Mouse (Mus musculus) limb, embryonic 10.5 days (tissue): ENCODE results near the gene Prkce. TPM values are rescaled to one million over a fixed set of nuclear protein-coding genes. Genes with fewer than 3 reads are reported as not detected.

Experiments
- DNase-seq: peaks from one replicate; pipeline ENCODE4 v3.0.0-alpha.2; 2017; ENCODE audit warnings: low spot score
- H3K27ac ChIP-seq: fragments of 300-500 bp; sonication (generic); 2 replicates; pipeline ENCODE4 v1.5.1; 2016; ENCODE audit warnings: mild to moderate bottlenecking
- H3K27me3 ChIP-seq: fragments of 300-500 bp; sonication (generic); 2 replicates; pipeline ENCODE4 v1.6.1; 2016; ENCODE audit warnings: low read depth, mild to moderate bottlenecking; ENCODE audit not compliant: poor library complexity, severe bottlenecking
- H3K36me3 ChIP-seq: fragments of 300-500 bp; sonication (generic); 2 replicates; pipeline ENCODE4 v1.6.1; 2016; ENCODE audit warnings: mild to moderate bottlenecking, moderate library complexity
- H3K4me1 ChIP-seq: fragments of 300-500 bp; sonication (generic); 2 replicates; pipeline ENCODE4 v1.6.1; 2016
- H3K4me3 ChIP-seq: fragments of 300-500 bp; sonication (generic); 2 replicates; pipeline ENCODE4 v1.5.1; 2016; ENCODE audit warnings: mild to moderate bottlenecking, moderate library complexity
- H3K9me3 ChIP-seq: fragments of 300-500 bp; sonication (generic); replicated peaks from 2 replicates; pipeline ENCODE4 v1.6.1; 2016; ENCODE audit warnings: mild to moderate bottlenecking
- WGBS: fragments of 180-500 bp; shearing (Covaris S2); methylation state at CpG from one replicate; pipeline ENCODE4 v1.1.7; 2016; 5-methylcytosine and 5-hydroxymethylcytosine counted together
- polyA plus RNA-seq: library from polyadenylated mRNA; unstranded; fragments of >200 nt; fragmentation: Nextera tagmentation; extraction: Ambion mirVana; gene quantifications from 2 replicates; pipeline ENCODE4 v1.2.1, GENCODE M21; 2016

The Prkce gene
- 4.3 and 4.9 TPM in 2 replicates for polyA plus RNA-seq

DNA sequence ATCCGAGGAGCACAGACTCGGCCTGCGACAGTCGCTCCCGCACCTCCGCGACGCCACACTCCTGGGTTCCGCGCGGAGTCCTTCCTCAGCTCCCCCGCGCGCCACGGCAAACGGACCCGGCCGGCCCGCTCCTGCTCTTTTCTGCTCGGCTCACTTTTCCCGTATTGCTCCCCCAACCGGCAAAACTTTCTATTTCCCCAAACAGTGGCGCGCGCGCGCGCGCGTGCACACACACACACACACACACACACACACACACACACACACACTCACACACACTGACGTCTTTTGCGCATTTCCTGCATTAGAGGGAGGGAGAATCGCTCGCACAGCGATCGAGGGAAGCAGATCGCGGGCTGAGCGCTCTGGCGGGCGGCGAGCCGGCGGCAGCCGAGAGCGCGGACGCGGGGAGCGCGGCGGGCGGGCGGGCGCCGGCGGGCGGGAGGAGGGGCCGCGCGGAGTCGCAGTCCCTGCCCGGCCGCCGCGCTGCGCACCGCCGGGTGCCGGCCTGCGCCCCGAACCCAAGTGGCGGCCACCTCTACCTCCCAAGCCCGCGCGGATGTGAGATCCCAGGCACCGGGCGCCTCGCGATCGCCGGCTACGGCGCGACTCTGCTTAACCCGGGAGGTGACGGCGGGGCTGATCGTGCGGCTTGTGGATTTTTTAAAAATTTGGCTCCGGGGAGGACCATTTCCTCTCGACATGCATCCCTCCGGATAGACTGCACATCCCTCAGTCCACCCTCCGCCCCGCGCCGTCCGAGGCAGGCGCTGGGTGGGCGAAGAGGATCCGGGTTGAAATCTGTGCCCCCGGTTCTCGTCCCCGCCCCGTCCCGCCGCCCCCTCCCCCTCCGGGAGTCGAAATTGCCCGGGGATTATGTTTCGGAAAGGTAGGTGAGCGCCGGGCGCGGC lies at the start of gene Prkce:
Prkce (plus strand) TSS at position 466 of the 911 bp plus-strand sequence.
- peak within 1 kb of the TSS; percentile 84 for H3K4me3 ChIP-seq
- peaks cover 11% of the 10 kb centered on the region; the same call in 1 of the 2 replicates for H3K27me3 ChIP-seq
- DNase-seq, result peak; percentile 93
- H3K27ac ChIP-seq, result peak within 1 kb of the TSS; percentile 96
- H3K9me3 ChIP-seq, result no peaks in the 10 kb centered on the region
- peaks cover 4% of the 10 kb centered on the region for H3K36me3 ChIP-seq
- WGBS, result under 1% methylated on average over 114 of the region's 115 CpGs
- peaks cover 45% of the 10 kb centered on the region for H3K4me1 ChIP-seq

DNA sequence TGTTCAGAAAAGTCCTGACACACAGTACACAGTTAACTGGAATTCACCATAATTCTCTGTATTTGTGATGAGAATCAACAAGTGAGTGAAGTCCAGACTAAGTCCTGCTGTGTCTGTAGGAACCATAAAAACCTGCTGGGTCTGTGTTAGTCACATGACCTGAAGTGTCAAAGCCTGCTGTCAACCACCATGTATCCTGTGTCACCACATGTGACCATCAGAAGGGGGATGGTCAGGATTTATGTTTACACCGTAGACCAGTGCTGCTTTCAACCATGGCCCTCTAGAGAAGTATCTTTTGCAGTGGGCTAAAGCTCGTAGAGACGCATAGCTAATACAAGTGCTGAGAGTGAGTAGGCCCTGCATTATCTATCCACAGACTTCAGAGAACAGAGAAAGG lies 44.4 kb upstream of the Prkce start:
- DNase-seq, result no peak
- WGBS, result 89% methylated on average over 3 of the region's 3 CpGs
- peaks cover 85% of the 10 kb centered on the region for H3K36me3 ChIP-seq
- H3K9me3 ChIP-seq, result no peaks in the 10 kb centered on the region
- no peak overlapping the region for H3K27ac ChIP-seq
- no peak overlapping the region for H3K4me3 ChIP-seq
- H3K27me3 ChIP-seq, result no peaks in the 10 kb centered on the region
- no peaks in the 10 kb centered on the region for H3K4me1 ChIP-seq

DNA sequence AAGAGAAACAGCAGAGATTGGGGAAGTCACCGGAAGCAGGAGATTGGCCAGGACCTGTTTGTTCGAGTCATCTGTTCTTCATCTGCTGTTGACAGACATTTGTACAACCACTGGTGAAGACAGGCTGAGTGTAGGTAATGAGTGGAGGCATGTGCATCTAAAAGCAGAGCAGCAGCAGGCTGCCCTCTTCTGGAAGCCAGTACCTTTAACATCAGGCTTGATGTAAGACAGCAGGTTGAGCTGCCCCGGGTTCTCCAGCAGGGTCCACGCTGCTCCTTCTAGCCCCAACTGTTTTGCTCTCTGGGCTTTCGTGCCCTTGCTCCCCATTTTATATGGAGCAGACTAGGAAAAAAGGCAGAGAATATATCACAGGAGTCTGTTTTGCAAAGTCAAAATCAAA lies 41.7 kb upstream of the Prkce start:
- no peaks in the 10 kb centered on the region for H3K4me1 ChIP-seq
- H3K27me3 ChIP-seq, result no peaks in the 10 kb centered on the region
- DNase-seq, result no peak
- peaks cover 91% of the 10 kb centered on the region for H3K36me3 ChIP-seq
- H3K4me3 ChIP-seq, result no peak overlapping the region
- no peak overlapping the region for H3K27ac ChIP-seq
- WGBS, result 83% methylated on average over 5 of the region's 5 CpGs
- H3K9me3 ChIP-seq, result no peaks in the 10 kb centered on the region

DNA sequence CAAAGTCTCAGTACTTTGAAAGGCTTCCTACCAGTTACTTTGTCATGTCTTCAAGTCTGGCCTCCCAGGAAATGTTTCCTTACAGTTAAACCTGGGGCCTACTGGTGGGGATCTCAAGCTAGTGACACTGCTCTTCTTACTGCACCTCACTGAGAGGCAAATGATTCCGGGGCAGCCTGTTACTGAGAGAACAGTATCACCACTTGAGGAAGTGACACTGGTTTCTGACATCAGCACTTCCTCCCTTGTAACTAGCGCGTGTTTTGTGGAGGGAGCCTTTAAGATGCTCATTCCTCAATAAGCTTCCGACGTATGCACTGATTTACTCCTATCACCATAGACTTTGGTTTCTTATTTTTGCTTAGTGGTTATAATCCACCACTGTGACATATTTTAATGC lies 39.4 kb upstream of the Prkce start:
- Histone ChIP-seq H3K36me3 (peaks cover 89% of the 10 kb centered on the region), H3K4me1 (no peaks in the 10 kb centered on the region), H3K27ac (no peak overlapping the region), H3K4me3 (no peak overlapping the region), H3K27me3 (no peaks in the 10 kb centered on the region), H3K9me3 (no peaks in the 10 kb centered on the region)
- 96% methylated on average over 5 of the region's 5 CpGs for WGBS
- DNase-seq, result no peak

DNA sequence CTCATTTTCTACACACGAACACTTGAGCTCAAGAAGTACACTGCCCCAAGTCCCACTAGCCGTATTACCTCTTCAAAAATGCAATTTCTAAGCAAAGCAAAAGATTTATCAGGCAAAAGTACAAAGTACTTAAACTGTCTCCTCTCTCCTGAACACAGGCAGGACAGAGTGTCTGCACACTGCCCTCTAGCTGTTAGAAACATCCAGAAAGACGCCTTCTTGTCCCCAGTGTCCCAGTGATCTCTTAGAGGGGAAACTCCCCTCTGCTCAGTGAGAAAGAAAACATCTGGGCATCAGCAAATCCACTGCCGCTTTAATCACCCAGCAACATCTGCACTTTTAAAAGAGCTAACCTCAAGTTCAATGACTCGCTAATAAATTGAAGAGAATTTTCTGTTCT lies 35.1 kb upstream of the Prkce start:
- no peaks in the 10 kb centered on the region for H3K9me3 ChIP-seq
- no peaks in the 10 kb centered on the region for H3K4me1 ChIP-seq
- WGBS, result 79% methylated on average over 5 of the region's 5 CpGs
- peaks cover 91% of the 10 kb centered on the region for H3K36me3 ChIP-seq
- H3K27me3 ChIP-seq, result no peaks in the 10 kb centered on the region
- H3K4me3 ChIP-seq, result no peak overlapping the region
- no peak overlapping the region for H3K27ac ChIP-seq
- DNase-seq, result no peak

DNA sequence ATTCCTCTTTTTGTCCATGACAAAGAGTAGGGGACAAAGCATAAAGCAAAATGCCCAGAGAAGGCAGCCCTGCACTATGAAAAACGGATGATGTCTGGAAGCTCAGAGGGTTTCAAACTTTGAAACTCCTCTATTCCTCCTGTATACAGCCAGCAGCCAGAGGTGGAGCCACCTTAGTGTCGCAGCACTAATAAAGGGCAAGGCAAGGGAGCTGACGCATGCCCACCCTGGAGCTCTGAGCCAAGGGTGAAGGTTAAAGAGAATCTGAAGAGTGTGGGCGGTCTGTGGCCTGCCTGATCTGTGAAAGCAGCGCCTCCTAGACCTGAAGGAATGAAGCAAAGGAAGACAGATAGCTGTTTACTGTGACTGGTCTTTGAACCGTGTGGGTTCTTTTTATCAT lies 33.1 kb upstream of the Prkce start:
- Histone ChIP-seq H3K4me3 (no peak overlapping the region), H3K27ac (no peak overlapping the region), H3K9me3 (no peaks in the 10 kb centered on the region), H3K4me1 (no peaks in the 10 kb centered on the region), H3K36me3 (peaks cover 91% of the 10 kb centered on the region), H3K27me3 (no peaks in the 10 kb centered on the region)
- 85% methylated on average over 6 of the region's 6 CpGs for WGBS
- DNase-seq, result no peak

DNA sequence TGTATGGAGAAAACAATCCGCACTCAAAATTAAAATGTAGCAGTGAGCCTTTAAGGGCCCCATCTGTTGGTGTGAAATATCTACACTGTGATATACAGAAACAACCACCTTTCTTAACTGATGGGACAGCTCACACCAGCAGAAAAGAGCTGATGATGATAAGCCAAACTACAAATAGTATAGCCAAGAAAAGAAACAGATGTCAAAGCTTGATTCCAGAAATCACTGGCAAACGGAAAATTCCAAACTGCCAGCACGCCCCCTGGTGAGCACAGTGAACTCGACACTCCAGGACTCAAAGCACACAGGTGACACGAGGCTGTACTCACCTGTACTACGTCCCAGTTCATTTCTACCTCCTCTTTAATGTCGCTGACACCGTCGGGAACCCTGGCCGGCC lies 31.8 kb upstream of the Prkce start:
- Histone ChIP-seq H3K4me1 (no peaks in the 10 kb centered on the region), H3K4me3 (no peak overlapping the region), H3K27ac (no peak overlapping the region), H3K27me3 (no peaks in the 10 kb centered on the region), H3K36me3 (peaks cover 82% of the 10 kb centered on the region), H3K9me3 (no peaks in the 10 kb centered on the region)
- 83% methylated on average over 10 of the region's 10 CpGs for WGBS
- DNase-seq, result no peak

DNA sequence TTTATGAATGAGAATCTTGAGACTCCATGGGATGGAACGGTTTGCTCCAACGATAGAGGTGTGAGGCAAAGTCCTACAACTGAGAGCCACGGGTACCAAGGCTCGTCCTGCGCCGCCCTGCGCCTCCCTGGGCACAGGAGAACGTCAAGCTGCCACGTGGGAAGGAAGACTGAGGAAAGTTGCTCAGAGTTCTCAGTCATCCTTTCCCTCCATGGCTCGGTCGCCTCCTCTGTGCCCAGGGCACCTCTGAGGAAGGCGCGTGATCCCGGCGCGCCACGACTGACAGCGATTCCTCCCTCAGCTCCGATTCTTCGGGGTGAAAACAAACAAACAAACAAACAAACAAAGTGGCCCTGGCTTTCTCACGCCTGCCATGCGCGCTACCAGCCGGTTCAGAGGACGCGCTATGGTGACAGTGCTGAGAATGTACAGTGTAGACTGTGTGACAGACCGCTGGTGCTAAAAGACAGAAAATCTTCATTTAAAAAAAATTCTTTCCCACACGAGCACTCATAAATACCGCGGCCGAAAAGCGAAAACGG lies 23.0 kb upstream of the Prkce start:
- Histone ChIP-seq H3K4me3 (peak overlapping the region; percentile 79), H3K36me3 (peaks cover 21% of the 10 kb centered on the region), H3K4me1 (peaks cover 14% of the 10 kb centered on the region), H3K9me3 (no peaks in the 10 kb centered on the region), H3K27me3 (no peaks in the 10 kb centered on the region), H3K27ac (peak overlapping the region; percentile 81)
- peak; percentile 46 for DNase-seq
- WGBS, result under 1% methylated on average over 33 of the region's 33 CpGs

DNA sequence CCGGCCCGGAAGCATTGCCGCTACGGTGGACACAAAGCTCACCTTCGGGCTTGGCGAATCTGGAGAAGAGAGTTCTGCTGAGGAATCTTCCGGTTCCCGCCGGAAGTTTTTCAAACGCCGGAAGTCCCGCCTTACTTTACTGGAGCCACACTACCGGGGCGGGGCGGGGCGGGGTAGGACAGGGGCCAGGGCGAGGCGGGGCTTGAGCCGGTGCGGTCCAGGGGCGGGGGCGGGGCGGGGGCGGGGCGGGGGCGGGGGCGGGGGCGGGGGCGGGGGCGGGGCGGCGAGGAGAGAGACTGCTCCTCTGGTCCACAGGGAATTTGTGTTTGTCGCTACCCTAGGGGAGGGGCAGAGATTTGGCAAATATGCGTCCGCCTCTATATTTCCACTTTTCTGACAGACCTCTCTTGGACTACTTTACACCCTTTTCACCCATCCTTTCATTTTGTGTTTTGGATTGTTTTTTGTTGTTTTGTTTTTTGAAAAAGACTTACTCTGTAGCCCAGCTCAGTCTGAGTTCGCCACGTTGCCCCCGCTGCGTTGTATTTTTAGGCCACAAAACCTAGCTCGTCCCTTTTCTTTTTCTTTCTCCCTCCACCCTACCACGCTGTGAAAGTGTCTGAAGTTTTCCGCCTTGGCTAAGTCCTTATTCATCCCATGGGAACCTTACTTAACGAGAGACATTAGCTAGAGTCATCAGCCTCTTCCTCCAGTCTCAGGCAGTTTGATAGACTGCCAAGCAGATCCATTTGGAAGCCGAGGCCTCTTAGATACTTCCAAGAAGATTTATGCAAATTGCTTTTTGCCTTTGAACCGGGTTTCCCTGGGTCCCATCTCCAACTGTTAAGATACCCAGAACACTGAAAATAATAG lies 22.3 kb upstream of the Prkce start, which contains the start of gene Srbd1:
Srbd1 (minus strand) TSS at position 97 of the 873 bp plus-strand sequence.
- WGBS, result 3% methylated on average over 35 of the region's 45 CpGs
- Histone ChIP-seq H3K9me3 (no peaks in the 10 kb centered on the region), H3K27ac (peak within 1 kb of the TSS; percentile 81), H3K27me3 (no peaks in the 10 kb centered on the region), H3K4me1 (peaks cover 14% of the 10 kb centered on the region), H3K4me3 (peak within 1 kb of the TSS; percentile 79), H3K36me3 (peaks cover 21% of the 10 kb centered on the region)
- DNase-seq, result peak; percentile 99

DNA sequence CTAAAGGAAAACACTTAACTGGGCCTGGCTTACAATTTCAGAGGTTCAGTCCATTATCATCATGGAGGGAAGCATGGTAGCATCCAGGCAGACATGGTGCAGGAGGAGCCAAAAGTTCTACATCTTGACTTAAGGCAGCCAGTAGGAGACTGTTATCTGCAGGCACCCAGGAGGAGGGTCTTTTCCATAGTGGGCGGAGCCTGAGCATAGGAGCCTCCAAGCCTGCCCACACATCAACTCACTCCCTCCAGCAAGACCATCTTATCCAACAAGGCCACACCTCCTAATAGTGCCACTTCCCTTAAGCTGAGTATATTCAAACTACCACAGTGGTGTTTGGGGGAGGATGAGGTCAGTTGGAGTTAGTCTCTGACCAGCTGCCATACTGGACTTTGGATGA lies 17.9 kb upstream of the Prkce start:
- H3K4me1 ChIP-seq, result peaks cover 7% of the 10 kb centered on the region
- 100% methylated on average over 1 of the region's 1 CpGs for WGBS
- H3K27me3 ChIP-seq, result no peaks in the 10 kb centered on the region
- H3K36me3 ChIP-seq, result no peaks in the 10 kb centered on the region
- H3K27ac ChIP-seq, result no peak overlapping the region
- no peak overlapping the region for H3K4me3 ChIP-seq
- DNase-seq, result no peak
- H3K9me3 ChIP-seq, result no peaks in the 10 kb centered on the region

DNA sequence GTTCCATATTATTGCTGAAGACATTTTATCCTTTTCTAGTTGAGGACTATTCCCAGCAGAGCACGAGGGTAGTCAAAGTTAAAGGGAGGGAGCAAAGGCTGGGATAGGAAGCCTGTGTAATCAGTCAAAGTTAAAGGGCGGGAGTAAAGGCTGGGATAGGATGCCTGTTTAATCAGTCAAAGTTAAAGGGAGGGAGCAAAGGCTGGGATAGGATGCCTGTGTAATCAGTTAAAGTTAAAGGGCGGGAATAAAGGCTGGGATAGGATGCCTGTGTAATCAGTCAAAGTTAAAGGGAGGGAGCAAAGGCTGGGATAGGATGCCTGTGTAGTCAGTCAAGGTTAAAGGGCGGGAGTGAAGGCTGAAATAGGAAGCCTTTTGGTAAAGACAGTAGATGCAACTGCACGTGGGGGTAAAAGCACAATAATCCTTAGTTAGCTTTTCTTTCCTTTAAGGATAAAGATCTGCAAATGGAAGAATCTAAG lies 16.7 kb upstream of the Prkce start:
- no peaks in the 10 kb centered on the region for H3K36me3 ChIP-seq
- no peak overlapping the region for H3K4me3 ChIP-seq
- H3K27me3 ChIP-seq, result no peaks in the 10 kb centered on the region
- DNase-seq, result no peak
- WGBS, result 16% methylated on average over 5 of the region's 5 CpGs
- H3K4me1 ChIP-seq, result peaks cover under 1% of the 10 kb centered on the region; the same call in 1 of the 2 replicates
- no peaks in the 10 kb centered on the region for H3K9me3 ChIP-seq
- no peak overlapping the region for H3K27ac ChIP-seq

DNA sequence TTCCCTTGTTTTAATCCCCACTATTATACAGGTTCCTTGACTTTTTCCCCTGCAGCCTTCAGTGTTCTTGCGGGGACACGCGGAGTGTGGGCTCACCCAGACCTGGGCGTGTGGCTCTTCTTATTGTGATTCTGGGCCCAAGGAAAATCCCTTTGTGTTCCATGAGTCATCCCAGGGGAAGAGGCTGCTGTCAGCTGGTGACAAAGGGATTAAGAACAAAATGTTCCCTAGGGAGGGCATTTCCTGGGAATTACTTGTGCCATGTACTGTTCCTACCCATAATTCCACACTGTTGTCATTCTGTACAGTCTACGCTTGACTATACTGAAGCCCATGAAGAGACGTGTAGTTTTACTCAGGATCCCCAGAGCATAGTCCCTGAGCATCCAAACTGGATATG lies 10.6 kb upstream of the Prkce start:
- WGBS, result 87% methylated on average over 6 of the region's 6 CpGs
- Histone ChIP-seq H3K4me3 (no peak overlapping the region), H3K27me3 (no peaks in the 10 kb centered on the region), H3K9me3 (no peaks in the 10 kb centered on the region), H3K27ac (no peak overlapping the region), H3K4me1 (peaks cover 9% of the 10 kb centered on the region; the same call in 1 of the 2 replicates), H3K36me3 (no peaks in the 10 kb centered on the region)
- DNase-seq, result no peak
